Mouse (Mus musculus): ENCODE measurements around the gene Tmem132d. TPM values are rescaled to one million over a fixed set of nuclear protein-coding genes. Genes with fewer than 3 reads are reported as not detected.
A peak's percentile ranks its signal among the peaks of the same experiment; 100 is the strongest.

The Tmem132d gene
- not detected in 2 replicates for polyA plus RNA-seq (2011; ENCODE audit: insufficient read length, low read depth, missing spikeins)

GRCm38 (mm10) chr5:128432916-128433315 is at the start of gene Tmem132d:
Gene Tmem132d (minus strand): TSS chr5:128433077.
- no peak within 1 kb of the TSS for H3K27ac ChIP-seq (ENCODE audit: insufficient read depth, low read length)
- no peaks in the 10 kb centered on the region for H3K4me1 ChIP-seq (ENCODE audit: control insufficient read depth, insufficient read depth, low read length)
- H3K4me3 ChIP-seq (ENCODE audit: insufficient read depth, low read length) = peak within 1 kb of the TSS; percentile 11; the same call in 1 of the 2 replicates
- TF ChIP-seq POLR2A (IDR thresholded peaks at IDR 0.05; ENCODE audit: low read depth, low read length) = no peak
- no peak for TF ChIP-seq CTCF (IDR thresholded peaks at IDR 0.05; ENCODE audit: borderline replicate concordance, insufficient read depth, low read length)

DNA sequence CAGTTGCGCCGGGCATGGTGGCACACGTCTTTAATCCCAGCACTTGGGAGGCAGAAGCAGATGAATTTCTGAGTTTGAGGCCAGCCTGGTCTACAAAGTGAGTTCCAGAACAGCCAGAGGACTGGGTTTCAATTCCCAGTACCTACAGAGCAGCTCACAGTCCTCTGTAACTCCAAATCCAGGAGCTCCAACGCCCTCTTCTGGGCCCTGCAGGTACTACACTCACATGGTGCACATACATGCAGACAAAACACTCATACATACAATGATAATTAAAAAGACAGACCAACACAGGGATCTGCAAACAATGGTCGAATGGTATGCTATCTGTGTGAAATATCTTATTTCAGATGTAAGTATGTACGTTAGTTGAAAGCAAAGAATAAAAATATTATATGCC is 47.9 kb upstream of the Tmem132d start:
- TF ChIP-seq POLR2A (IDR thresholded peaks at IDR 0.05; ENCODE audit: low read depth, low read length) (no peak), CTCF (IDR thresholded peaks at IDR 0.05; ENCODE audit: borderline replicate concordance, insufficient read depth, low read length) (no peak)
- Histone ChIP-seq H3K4me3 (ENCODE audit: insufficient read depth, low read length) (no peak overlapping the region), H3K4me1 (ENCODE audit: control insufficient read depth, insufficient read depth, low read length) (no peaks in the 10 kb centered on the region), H3K27ac (ENCODE audit: insufficient read depth, low read length) (no peak overlapping the region)

DNA sequence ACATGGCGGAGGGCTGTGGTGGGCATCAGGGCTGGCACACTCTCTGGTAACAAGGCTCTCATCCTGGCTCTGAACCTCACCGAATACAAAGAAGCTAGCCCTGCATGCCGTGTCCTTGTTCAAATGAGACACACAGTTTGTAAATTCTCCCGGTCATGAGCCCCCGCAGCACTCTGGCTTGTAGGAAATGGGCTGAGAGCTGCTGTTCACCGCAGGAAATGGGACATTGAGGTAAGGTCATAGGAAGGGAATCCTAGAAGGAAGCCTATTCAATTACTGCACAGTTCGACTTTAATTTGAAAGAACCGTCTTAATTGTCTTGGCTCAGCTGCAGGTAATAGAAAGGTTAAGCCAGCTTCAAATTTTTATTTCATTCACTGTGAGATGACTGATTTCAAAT is 42.5 kb upstream of the Tmem132d start:
- no peaks in the 10 kb centered on the region for H3K4me1 ChIP-seq (ENCODE audit: control insufficient read depth, insufficient read depth, low read length)
- no peak overlapping the region for H3K4me3 ChIP-seq (ENCODE audit: insufficient read depth, low read length)
- TF ChIP-seq POLR2A (IDR thresholded peaks at IDR 0.05; ENCODE audit: low read depth, low read length) = no peak
- no peak for TF ChIP-seq CTCF (IDR thresholded peaks at IDR 0.05; ENCODE audit: borderline replicate concordance, insufficient read depth, low read length)
- no peak overlapping the region for H3K27ac ChIP-seq (ENCODE audit: insufficient read depth, low read length)

DNA sequence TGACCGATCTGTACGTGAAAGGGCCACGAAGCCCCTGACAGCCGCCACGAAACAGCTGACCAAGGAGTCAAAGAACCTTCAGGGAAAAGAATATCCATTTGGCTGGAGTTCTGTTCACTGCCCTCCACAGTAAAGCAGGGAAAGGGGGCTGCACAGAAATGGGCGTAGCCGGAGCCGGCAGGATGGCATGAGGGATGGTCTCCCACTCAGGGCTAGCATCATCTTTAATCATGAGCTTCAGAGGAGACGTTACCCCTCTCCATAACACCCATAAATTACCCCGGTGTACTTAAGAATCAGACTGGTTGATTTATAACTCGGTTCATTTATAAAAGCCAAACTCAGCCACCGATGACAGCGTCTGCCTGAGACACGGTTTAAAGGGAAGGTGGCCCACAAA is 36.9 kb upstream of the Tmem132d start:
- Histone ChIP-seq H3K4me1 (ENCODE audit: control insufficient read depth, insufficient read depth, low read length) (no peaks in the 10 kb centered on the region), H3K4me3 (ENCODE audit: insufficient read depth, low read length) (no peak overlapping the region), H3K27ac (ENCODE audit: insufficient read depth, low read length) (no peak overlapping the region)
- TF ChIP-seq CTCF (IDR thresholded peaks at IDR 0.05; ENCODE audit: borderline replicate concordance, insufficient read depth, low read length) = no peak
- no peak for TF ChIP-seq POLR2A (IDR thresholded peaks at IDR 0.05; ENCODE audit: low read depth, low read length)

GRCm38 (mm10) chr5:128464514-128464913 is 31.6 kb upstream of the Tmem132d start:
- H3K4me1 ChIP-seq (ENCODE audit: control insufficient read depth, insufficient read depth, low read length) = no peaks in the 10 kb centered on the region
- TF ChIP-seq POLR2A (IDR thresholded peaks at IDR 0.05; ENCODE audit: low read depth, low read length) (no peak), CTCF (IDR thresholded peaks at IDR 0.05; ENCODE audit: borderline replicate concordance, insufficient read depth, low read length) (no peak)
- no peak overlapping the region for H3K4me3 ChIP-seq (ENCODE audit: insufficient read depth, low read length)
- no peak overlapping the region for H3K27ac ChIP-seq (ENCODE audit: insufficient read depth, low read length)

GRCm38 (mm10) chr5:128460605-128461004 is 27.7 kb upstream of the Tmem132d start:
- TF ChIP-seq CTCF (IDR thresholded peaks at IDR 0.05; ENCODE audit: borderline replicate concordance, insufficient read depth, low read length) (no peak), POLR2A (IDR thresholded peaks at IDR 0.05; ENCODE audit: low read depth, low read length) (no peak)
- no peaks in the 10 kb centered on the region for H3K4me1 ChIP-seq (ENCODE audit: control insufficient read depth, insufficient read depth, low read length)
- no peak overlapping the region for H3K27ac ChIP-seq (ENCODE audit: insufficient read depth, low read length)
- H3K4me3 ChIP-seq (ENCODE audit: insufficient read depth, low read length) = no peak overlapping the region

- H3K4me3 ChIP-seq (ENCODE audit: insufficient read depth, low read length) = no peak overlapping the region
- H3K27ac ChIP-seq (ENCODE audit: insufficient read depth, low read length) = no peak overlapping the region
- no peaks in the 10 kb centered on the region for H3K4me1 ChIP-seq (ENCODE audit: control insufficient read depth, insufficient read depth, low read length)
- no peak for TF ChIP-seq POLR2A (IDR thresholded peaks at IDR 0.05; ENCODE audit: low read depth, low read length)
- TF ChIP-seq CTCF (IDR thresholded peaks at IDR 0.05; ENCODE audit: borderline replicate concordance, insufficient read depth, low read length) = no peak
These were observed 22.9 kb upstream of the Tmem132d start for GRCm38 (mm10) chr5:128455732-128456131.

DNA sequence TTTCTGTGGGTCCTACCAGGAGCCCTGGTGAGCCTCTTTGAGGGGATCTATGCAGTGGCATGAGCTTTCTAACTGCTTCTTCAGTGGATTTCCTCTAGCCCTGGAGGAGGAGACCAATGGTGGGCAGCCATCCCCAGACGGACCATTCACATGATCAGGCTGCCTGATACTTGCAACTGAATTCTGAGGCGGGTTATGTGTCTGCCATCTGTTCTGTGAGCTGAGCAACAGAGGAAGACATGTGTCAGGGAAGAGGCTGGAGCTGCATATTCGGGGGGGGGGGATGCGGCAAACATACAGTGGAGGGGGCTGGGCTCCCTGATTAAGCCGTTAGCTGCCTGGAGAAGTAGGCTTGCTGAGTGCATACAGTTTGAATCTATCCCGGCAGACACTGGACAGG is 19.3 kb upstream of the Tmem132d start:
- Histone ChIP-seq H3K4me1 (ENCODE audit: control insufficient read depth, insufficient read depth, low read length) (no peaks in the 10 kb centered on the region), H3K27ac (ENCODE audit: insufficient read depth, low read length) (no peak overlapping the region), H3K4me3 (ENCODE audit: insufficient read depth, low read length) (no peak overlapping the region)
- TF ChIP-seq POLR2A (IDR thresholded peaks at IDR 0.05; ENCODE audit: low read depth, low read length) (no peak), CTCF (IDR thresholded peaks at IDR 0.05; ENCODE audit: borderline replicate concordance, insufficient read depth, low read length) (no peak)

DNA sequence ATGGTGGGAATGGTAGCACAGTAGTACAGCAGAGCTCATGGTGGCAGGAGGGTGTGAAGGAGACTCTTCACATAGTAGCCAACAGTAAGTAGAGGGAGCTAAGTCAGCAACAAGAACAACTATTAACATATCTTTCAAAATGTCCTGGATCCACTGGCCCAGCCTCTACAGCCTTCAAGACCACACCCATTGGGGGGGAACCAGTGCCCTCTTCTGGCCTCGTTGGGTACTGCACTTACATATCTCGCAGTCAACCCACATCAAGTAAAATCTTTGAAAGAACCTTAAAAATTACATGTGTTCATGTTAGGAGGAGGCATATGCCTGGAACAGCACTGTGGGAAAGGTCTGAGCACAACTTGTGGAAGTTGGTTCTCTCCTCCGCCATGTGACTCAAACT is 17.9 kb upstream of the Tmem132d start:
- Histone ChIP-seq H3K4me1 (ENCODE audit: control insufficient read depth, insufficient read depth, low read length) (no peaks in the 10 kb centered on the region), H3K27ac (ENCODE audit: insufficient read depth, low read length) (no peak overlapping the region), H3K4me3 (ENCODE audit: insufficient read depth, low read length) (no peak overlapping the region)
- TF ChIP-seq CTCF (IDR thresholded peaks at IDR 0.05; ENCODE audit: borderline replicate concordance, insufficient read depth, low read length) (no peak), POLR2A (IDR thresholded peaks at IDR 0.05; ENCODE audit: low read depth, low read length) (no peak)

DNA sequence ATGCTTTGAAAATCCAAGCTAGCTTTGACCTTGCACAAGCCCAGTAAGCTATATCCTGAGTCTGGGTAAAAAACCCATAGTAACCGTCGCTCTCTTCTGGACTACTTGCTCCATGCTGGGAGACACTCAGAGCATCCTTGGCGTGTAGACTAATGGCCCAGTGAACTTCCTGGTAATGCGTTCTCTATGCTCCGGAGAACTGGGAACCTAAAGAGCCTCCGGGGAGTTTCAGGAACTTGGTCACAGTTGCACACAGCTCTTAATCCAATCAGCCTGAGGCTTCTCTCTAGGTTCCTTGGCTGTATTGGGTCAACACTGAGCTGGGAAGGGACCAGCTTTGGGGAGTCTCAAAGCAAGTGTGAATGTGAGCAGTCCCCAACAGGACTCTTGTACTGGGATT is 12.0 kb upstream of the Tmem132d start:
- H3K27ac ChIP-seq (ENCODE audit: insufficient read depth, low read length) = no peak overlapping the region
- no peak for TF ChIP-seq POLR2A (IDR thresholded peaks at IDR 0.05; ENCODE audit: low read depth, low read length)
- TF ChIP-seq CTCF (IDR thresholded peaks at IDR 0.05; ENCODE audit: borderline replicate concordance, insufficient read depth, low read length) = no peak
- H3K4me3 ChIP-seq (ENCODE audit: insufficient read depth, low read length) = no peak overlapping the region
- no peaks in the 10 kb centered on the region for H3K4me1 ChIP-seq (ENCODE audit: control insufficient read depth, insufficient read depth, low read length)

DNA sequence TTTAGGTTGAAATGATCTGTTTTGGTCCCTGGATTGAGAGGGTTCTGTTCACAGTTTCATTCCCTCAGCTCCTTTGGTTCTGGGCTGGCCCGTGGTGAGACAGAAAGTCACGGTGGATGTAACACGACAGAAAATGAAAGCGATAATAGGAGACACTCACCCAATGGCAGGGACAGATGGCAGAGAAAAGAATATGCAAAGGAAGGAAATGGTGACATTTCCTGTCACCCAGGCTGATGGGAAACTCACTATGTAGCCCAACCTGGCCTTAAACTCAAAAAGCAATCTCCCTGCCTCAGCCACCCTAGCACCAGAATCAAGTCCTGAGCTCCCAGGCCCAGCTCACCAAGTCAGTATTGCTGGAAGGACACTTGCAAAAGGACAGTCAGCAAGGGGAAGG is 11.0 kb upstream of the Tmem132d start:
- no peaks in the 10 kb centered on the region for H3K4me1 ChIP-seq (ENCODE audit: control insufficient read depth, insufficient read depth, low read length)
- no peak for TF ChIP-seq POLR2A (IDR thresholded peaks at IDR 0.05; ENCODE audit: low read depth, low read length)
- no peak for TF ChIP-seq CTCF (IDR thresholded peaks at IDR 0.05; ENCODE audit: borderline replicate concordance, insufficient read depth, low read length)
- no peak overlapping the region for H3K27ac ChIP-seq (ENCODE audit: insufficient read depth, low read length)
- no peak overlapping the region for H3K4me3 ChIP-seq (ENCODE audit: insufficient read depth, low read length)

Data from embryonic fibroblast, embryonic 13.5 days (primary cell).